Mouse (Mus musculus) CH12.LX (cell line): ENCODE results near the gene Tbc1d30. TPM values are rescaled to one million over a fixed set of nuclear protein-coding genes. Genes with fewer than 3 reads are reported as not detected.

ENCODE experiments used
- DNase-seq: peaks from one replicate; pipeline ENCODE4 v3.0.0-alpha.2; 2013; ENCODE audit errors: extremely low read depth
- H3K27ac ChIP-seq: 2 replicates; pipeline ENCODE4 v1.5.1; 2012; ENCODE audit warnings: low read depth, mild to moderate bottlenecking, control low read depth, moderate library complexity; ENCODE audit not compliant: insufficient read depth
- H3K27me3 ChIP-seq: replicated peaks from 2 replicates; pipeline ENCODE3; 2012; ENCODE audit warnings: inconsistent platforms
- H3K36me3 ChIP-seq, 2 experiments: replicated peaks in 1 of 2; 2 replicates each; pipeline versions ENCODE3 to v1.6.1; 2012; ENCODE audit warnings: inconsistent platforms in 1 of 2, low read length in 1 of 2, mild to moderate bottlenecking in 1 of 2, mixed read lengths in 1 of 2, moderate library complexity in 1 of 2; ENCODE audit not compliant: control insufficient read depth in 1 of 2, insufficient read depth in 1 of 2
- H3K4me1 ChIP-seq, 2 experiments: 2 replicates each; pipeline ENCODE4 v1.6.1; 2012; ENCODE audit warnings: inconsistent platforms in 1 of 2, moderate library complexity in 1 of 2; ENCODE audit not compliant: insufficient read depth in 2 of 2, control insufficient read depth in 1 of 2
- H3K4me2 ChIP-seq: 2 replicates; pipeline ENCODE4 v1.6.1; 2012; ENCODE audit warnings: low read depth, mild to moderate bottlenecking, control low read depth; ENCODE audit not compliant: poor library complexity, insufficient read depth, severe bottlenecking
- H3K4me3 ChIP-seq, 3 experiments: fragments of 150-350 bp in 1 of 3; sonication (generic) in 1 of 3; replicated peaks in 1 of 3; 2 replicates each; pipeline versions ENCODE3 to v1.5.1; 2011 to 2012; ENCODE audit warnings: low read depth in 2 of 3, low read length in 2 of 3, mild to moderate bottlenecking in 2 of 3, moderate library complexity in 2 of 3, control low read depth in 1 of 3, improper control_type of control experiment in 1 of 3, inconsistent platforms in 1 of 3, mixed read lengths in 1 of 3; ENCODE audit not compliant: poor library complexity in 1 of 3
- H3K79me2 ChIP-seq: replicated peaks from 2 replicates; pipeline ENCODE4 v1.6.1; 2012; ENCODE audit warnings: mild to moderate bottlenecking, moderate library complexity; ENCODE audit not compliant: control insufficient read depth, poor library complexity, insufficient read depth, severe bottlenecking; ENCODE audit errors: extremely low read depth
- H3K9ac ChIP-seq: 2 replicates; pipeline ENCODE4 v1.6.1; 2012; ENCODE audit warnings: low read depth, mild to moderate bottlenecking, control low read depth, moderate library complexity; ENCODE audit not compliant: insufficient read depth
- H3K9me3 ChIP-seq: replicated peaks from 2 replicates; pipeline ENCODE3; 2012; ENCODE audit warnings: low read length, inconsistent platforms, mixed read lengths
- CTCF ChIP-seq, 2 experiments: IDR thresholded peaks in 1 of 2; conservative IDR thresholded peaks in 1 of 2; 2 replicates each; pipeline ENCODE4 v1.5.1; 2011 to 2012; ENCODE audit warnings: low read depth in 2 of 2, low read length in 2 of 2, improper control_type of control experiment in 1 of 2, inconsistent platforms in 1 of 2, mild to moderate bottlenecking in 1 of 2, moderate library complexity in 1 of 2
- E2F4 ChIP-seq: IDR thresholded peaks from 2 replicates; pipeline ENCODE4 v1.6.1; 2011; ENCODE audit warnings: low read depth, low read length, improper control_type of control experiment; ENCODE audit not compliant: insufficient replicate concordance
- EP300 ChIP-seq: IDR thresholded peaks from 2 replicates; pipeline ENCODE4 v1.6.1; 2011; ENCODE audit warnings: low read length, improper control_type of control experiment
- HCFC1 ChIP-seq: IDR thresholded peaks from 2 replicates; pipeline ENCODE4 v1.6.1; 2012; ENCODE audit warnings: low read depth, mild to moderate bottlenecking, inconsistent platforms, low read length, improper control_type of control experiment
- MAX ChIP-seq: IDR thresholded peaks from 2 replicates; pipeline ENCODE4 v1.6.1; 2011; ENCODE audit warnings: low read length, improper control_type of control experiment
- POLR2A ChIP-seq: IDR thresholded peaks from 2 replicates; pipeline ENCODE4 v1.6.1; 2011; ENCODE audit warnings: low read depth, mild to moderate bottlenecking, improper control_type of control experiment, low read length
- POLR2AphosphoS2 ChIP-seq: IDR thresholded peaks from 2 replicates; pipeline ENCODE4 v1.6.1; 2011; ENCODE audit warnings: low read depth, low read length, improper control_type of control experiment
- RAD21 ChIP-seq: IDR thresholded peaks from 2 replicates; pipeline ENCODE4 v1.6.1; 2011; ENCODE audit warnings: low read depth, mild to moderate bottlenecking, low read length, improper control_type of control experiment, moderate library complexity
- RCOR1 ChIP-seq: conservative IDR thresholded peaks from 2 replicates; pipeline ENCODE4 v1.6.1; 2012; ENCODE audit warnings: low read depth, mild to moderate bottlenecking, inconsistent platforms, low read length, improper control_type of control experiment
- SMC3 ChIP-seq: IDR thresholded peaks from 2 replicates; pipeline ENCODE4 v1.6.1; 2011; ENCODE audit warnings: low read depth, low read length, improper control_type of control experiment
- TCF12 ChIP-seq: IDR thresholded peaks from 2 replicates; pipeline ENCODE4 v1.6.1; 2014; ENCODE audit warnings: low read depth, mild to moderate bottlenecking, inconsistent platforms, low read length, improper control_type of control experiment
- ZC3H11A ChIP-seq: IDR thresholded peaks from 2 replicates; pipeline ENCODE4 v1.6.1; 2012; ENCODE audit warnings: low read depth, mild to moderate bottlenecking, inconsistent platforms, low read length, improper control_type of control experiment
- ZKSCAN1 ChIP-seq: IDR thresholded peaks from 2 replicates; pipeline ENCODE4 v1.6.1; 2012; ENCODE audit warnings: low read depth, inconsistent platforms, low read length, improper control_type of control experiment, borderline replicate concordance
- dilution Hi-C: fragments of 300-500 bp; cut with MboI; formaldehyde crosslinking; loops from 2 replicates; pipeline ENCODE4 v1.14.3; 2020; ENCODE audit warnings: low sequenced_read_pairs; ENCODE audit not compliant: extremely low pct_unique_long_range_greater_than_20kb, extremely low pct_ligation_motif_present
- in situ Hi-C: fragments of 300-500 bp; cut with MboI; formaldehyde crosslinking; loops from 3 replicates; pipeline ENCODE4 v1.14.3; 2019; ENCODE audit warnings: low sequenced_read_pairs, low pct_ligation_motif_present, low pct_unique_long_range_greater_than_20kb, mixed read lengths
- polyA plus RNA-seq: library from polyadenylated mRNA; unstranded; fragments of >175 nt; gene quantifications from 2 replicates; pipeline ENCODE4 v1.2.1, GENCODE M21; 2012; ENCODE audit warnings: low read depth; ENCODE audit not compliant: insufficient read length
- total RNA-seq, 2 experiments: library from RNA; depleted of rRNA; stranded (reverse); fragments of 300-350 nt in 1 of 2; fragments of >200 nt in 1 of 2; gene quantifications; 2 replicates each; pipeline ENCODE4 v1.2.3; 2012 to 2014

Tbc1d30 gene
- total and polyA plus RNA-seq, 3 experiments, result 0.16 TPM; not detected in 2

DNA sequence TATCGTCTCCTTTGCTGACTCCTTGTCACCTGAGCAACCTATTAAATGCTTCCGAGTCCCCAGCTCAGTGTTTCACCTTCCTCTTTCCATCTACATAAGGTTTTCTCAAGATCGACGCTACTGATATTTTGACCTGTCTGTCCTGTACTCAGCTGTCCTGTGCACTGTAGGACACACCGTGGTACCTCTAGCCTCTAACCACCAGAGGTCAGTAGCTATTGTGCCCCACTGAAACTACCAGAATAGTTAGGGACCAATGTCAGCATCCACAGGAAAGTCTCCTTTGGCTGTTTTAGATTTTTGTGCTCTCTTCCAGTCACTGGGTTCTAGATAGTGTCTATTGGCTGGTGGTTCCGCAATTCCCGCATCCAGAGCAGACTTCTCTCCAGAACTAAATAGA, 98.3 kb downstream of the Tbc1d30 start:
- no peak overlapping the region for H3K27ac ChIP-seq
- peaks cover 2 to 12% of the 10 kb centered on the region in 2 experiments; a peak in 2 of 4 replicates for H3K4me1 ChIP-seq
- H3K4me2 ChIP-seq, result no peak overlapping the region
- no peaks in the 10 kb centered on the region for H3K9me3 ChIP-seq
- in situ Hi-C loops (loop anchor here (25.0 kb wide), 1 partner anchor 1015 kb away; the partner anchor contains the start of gene Llph), dilution Hi-C loops (no loop called here)
- no peaks in the 10 kb centered on the region for H3K79me2 ChIP-seq
- no peak overlapping the region for H3K4me3 ChIP-seq
- no peaks in the 10 kb centered on the region for H3K36me3 ChIP-seq
- no peaks in the 10 kb centered on the region for H3K27me3 ChIP-seq
- no peak for DNase-seq
- no peak overlapping the region for H3K9ac ChIP-seq
- TF ChIP-seq HCFC1 (no peak), TCF12 (0 out of 2 replicates have a peak, but pooled peaks have one; percentile 10), RAD21 (peak; percentile 14), SMC3 (peak; percentile 40), CTCF (conservative IDR thresholded peaks at IDR 0.05 in 1 of 2, IDR thresholded peaks at IDR 0.05 in 1 of 2; ENCODE audit: low read depth in 2 of 2, low read length in 2 of 2) (peak in 1 of 2 experiments; percentile 66; a peak in 2 of 4 replicates)

GRCm38 (mm10) chr10:121251191-121251590, 99.9 kb downstream of the Tbc1d30 start:
- H3K4me1 ChIP-seq, result peaks cover 2 to 12% of the 10 kb centered on the region in 2 experiments; a peak in 2 of 4 replicates
- in situ Hi-C loops (loop anchor here (25.0 kb wide), 1 partner anchor 1014 kb away; the partner anchor contains the start of gene Llph), dilution Hi-C loops (no loop called here)
- no peak overlapping the region for H3K27ac ChIP-seq
- no peaks in the 10 kb centered on the region for H3K27me3 ChIP-seq
- no peak overlapping the region for H3K4me2 ChIP-seq
- DNase-seq, result no peak
- H3K9ac ChIP-seq, result no peak overlapping the region
- no peaks in the 10 kb centered on the region for H3K9me3 ChIP-seq
- no peak overlapping the region for H3K4me3 ChIP-seq
- H3K36me3 ChIP-seq, result no peaks in the 10 kb centered on the region
- H3K79me2 ChIP-seq, result no peaks in the 10 kb centered on the region
- TF ChIP-seq RCOR1, result no peak

GRCm38 (mm10) chr10:121249820-121250219, 101.3 kb downstream of the Tbc1d30 start:
- Histone ChIP-seq H3K4me3 (no peak overlapping the region), H3K79me2 (no peaks in the 10 kb centered on the region), H3K4me2 (no peak overlapping the region), H3K27me3 (no peaks in the 10 kb centered on the region), H3K4me1 (peaks cover 2 to 8% of the 10 kb centered on the region in 2 experiments; a peak in 2 of 4 replicates), H3K9ac (no peak overlapping the region), H3K9me3 (no peaks in the 10 kb centered on the region), H3K27ac (no peak overlapping the region), H3K36me3 (no peaks in the 10 kb centered on the region)
- no peak for DNase-seq
- no peak for TF ChIP-seq POLR2A
- no peak for TF ChIP-seq E2F4
- TF ChIP-seq POLR2AphosphoS2, result no peak
- no peak for TF ChIP-seq ZC3H11A
- TF ChIP-seq EP300, result no peak
- no peak for TF ChIP-seq ZKSCAN1
- TF ChIP-seq MAX, result no peak
- in situ Hi-C loops (loop anchor here (25.0 kb wide), 1 partner anchor 1013 kb away; the partner anchor contains the start of gene Llph), dilution Hi-C loops (no loop called here)
